Mouse (Mus musculus): ENCODE measurements around the gene Rab29.

DNA sequence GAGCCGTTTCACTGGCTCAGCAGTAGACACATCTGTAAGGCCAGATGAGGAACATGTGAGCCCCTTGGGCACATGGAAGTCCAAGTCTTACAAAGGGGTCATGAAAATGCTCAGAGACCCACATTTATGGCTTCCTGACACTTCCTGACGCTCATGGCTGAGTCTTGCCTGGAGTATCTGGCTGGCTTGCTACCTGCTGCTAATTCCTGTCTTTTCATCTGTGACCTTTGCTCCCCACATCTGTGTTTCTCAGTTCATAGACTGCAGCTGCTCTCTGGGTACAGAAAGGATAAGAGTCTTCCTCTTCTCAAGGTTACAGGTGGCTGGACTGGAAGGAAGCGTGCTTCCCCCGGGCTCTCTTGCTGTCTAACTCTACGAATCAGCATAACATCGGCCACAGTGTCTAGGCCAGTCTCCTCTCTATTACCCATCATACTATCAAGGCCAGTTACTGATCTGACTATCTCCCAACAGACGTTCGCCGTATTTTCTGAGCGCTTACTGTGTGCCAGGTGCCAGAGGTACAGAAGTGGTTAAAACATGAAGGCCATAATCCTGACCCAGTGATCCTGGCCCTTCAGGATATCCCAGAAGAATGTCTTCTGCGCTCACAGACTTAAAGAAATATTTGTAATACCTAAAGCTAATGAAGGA, 42.4 kb upstream of the Rab29 start:
- no peak for TF ChIP-seq CTCF (IDR thresholded peaks at IDR 0.05; ENCODE audit: borderline replicate concordance, extremely low read depth, insufficient read depth, insufficient read length)
- TF ChIP-seq POLR2A (IDR thresholded peaks at IDR 0.05; ENCODE audit: borderline replicate concordance, extremely low read depth, insufficient read depth, insufficient read length, poor library complexity, severe bottlenecking): no peak

All from brain, embryonic 14.5 days (tissue).